Mouse (Mus musculus): ENCODE data around the gene Ern2.

The Ern2 gene

GRCm38 (mm10) chr7:122186043-122186442 lies at the start of gene Ern2:
TSS of gene Ern2 (minus strand) at chr7:122186207.
- no peak for DNase-seq (ENCODE audit: low spot score)

DNA sequence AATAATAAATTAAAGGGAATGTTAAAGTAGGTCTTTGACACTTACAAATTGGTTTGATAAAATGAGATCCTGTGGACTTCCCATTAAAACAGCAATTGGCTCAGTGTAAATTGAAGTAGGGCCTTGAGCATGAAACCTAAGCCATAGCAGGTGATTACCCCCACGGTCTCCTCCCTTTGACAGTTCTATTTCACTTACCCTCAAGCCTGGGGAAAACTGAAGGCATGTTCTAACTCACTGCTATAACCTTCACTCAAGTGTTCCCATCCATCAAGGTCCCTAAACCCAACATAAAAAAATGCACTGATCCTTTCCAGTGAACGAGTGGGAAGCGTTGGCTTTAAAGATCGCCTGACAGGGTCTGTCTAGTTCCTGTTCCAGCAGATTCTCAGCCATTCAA lies 44.9 kb upstream of the Ern2 start:
- no peak for DNase-seq (ENCODE audit: low spot score)

GRCm38 (mm10) chr7:122229916-122230315 lies 43.9 kb upstream of the Ern2 start:
- no peak for DNase-seq (ENCODE audit: low spot score)

DNA sequence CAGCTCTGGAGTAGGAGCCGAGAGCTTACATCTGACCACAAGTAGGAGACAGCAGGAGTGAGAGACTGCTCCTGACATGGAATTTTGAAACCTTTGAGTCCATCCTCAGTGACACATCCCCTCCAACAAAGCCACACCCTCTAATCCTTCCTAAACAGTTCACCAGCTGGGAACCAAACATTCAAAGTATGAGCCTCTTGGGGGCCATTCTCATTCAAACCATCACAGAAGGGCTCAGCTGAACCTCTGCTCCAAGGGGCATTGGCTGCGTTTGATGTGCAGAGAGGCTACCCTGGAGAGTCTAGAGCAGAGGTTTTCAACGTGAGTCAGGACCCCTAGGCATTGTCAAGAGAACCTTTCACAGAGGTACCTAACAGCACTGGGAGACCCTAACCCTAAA lies 43.3 kb upstream of the Ern2 start:
- DNase-seq (ENCODE audit: low spot score): no peak

DNA sequence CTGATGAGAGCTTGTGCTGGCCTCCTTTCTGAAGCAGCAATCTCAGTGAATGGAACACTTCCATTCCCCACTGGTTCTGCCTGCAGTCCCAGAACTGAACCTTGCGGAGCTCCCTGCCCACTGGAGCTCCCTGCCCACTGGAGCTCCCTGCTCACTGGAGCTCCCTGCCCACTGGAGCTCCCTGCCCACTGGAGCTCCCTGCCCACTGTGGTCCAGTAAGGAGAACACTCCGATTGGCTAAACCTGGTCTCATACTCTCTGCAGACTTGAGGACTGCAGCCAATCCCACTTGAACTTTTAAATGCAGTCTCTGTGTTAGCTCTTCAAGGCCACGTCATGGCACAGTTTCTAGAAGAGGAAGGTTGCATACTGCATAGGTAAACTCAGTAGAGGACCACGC lies 40.7 kb upstream of the Ern2 start:
- no peak for DNase-seq (ENCODE audit: low spot score)

- no peak for DNase-seq (ENCODE audit: low spot score)
These were observed 40.2 kb upstream of the Ern2 start for GRCm38 (mm10) chr7:122226020-122226742.

- no peak for DNase-seq (ENCODE audit: low spot score)
These were observed 33.4 kb upstream of the Ern2 start, which contains the start of gene Chp2 for GRCm38 (mm10) chr7:122219315-122219801. TSS of gene Chp2 (plus strand) at chr7:122219496.

- no peak for DNase-seq (ENCODE audit: low spot score)
These were observed 22.4 kb upstream of the Ern2 start for GRCm38 (mm10) chr7:122208276-122209021.

GRCm38 (mm10) chr7:122206121-122206520 lies 20.1 kb upstream of the Ern2 start:
- DNase-seq (ENCODE audit: low spot score): no peak

DNA sequence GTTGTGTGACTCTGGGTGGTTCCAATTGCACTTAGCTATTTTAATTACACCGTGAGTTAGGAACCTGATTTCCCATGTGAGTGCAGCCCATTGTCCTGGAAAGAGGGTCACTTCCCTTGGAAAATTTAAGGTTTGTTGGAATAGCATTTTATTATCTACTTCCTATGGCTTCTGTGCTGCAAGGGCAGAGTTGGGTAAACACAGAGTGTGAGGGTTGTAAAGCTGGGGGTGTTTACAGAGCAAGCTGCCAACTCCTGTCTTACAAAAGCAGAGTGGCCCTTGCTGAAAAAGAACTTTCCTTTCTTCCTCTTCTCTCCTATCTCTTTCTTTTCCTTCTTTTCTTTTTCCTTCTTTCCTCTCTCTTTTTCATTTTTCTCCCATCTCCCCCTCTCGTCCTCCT lies 17.9 kb upstream of the Ern2 start:
- DNase-seq (ENCODE audit: low spot score): no peak

DNA sequence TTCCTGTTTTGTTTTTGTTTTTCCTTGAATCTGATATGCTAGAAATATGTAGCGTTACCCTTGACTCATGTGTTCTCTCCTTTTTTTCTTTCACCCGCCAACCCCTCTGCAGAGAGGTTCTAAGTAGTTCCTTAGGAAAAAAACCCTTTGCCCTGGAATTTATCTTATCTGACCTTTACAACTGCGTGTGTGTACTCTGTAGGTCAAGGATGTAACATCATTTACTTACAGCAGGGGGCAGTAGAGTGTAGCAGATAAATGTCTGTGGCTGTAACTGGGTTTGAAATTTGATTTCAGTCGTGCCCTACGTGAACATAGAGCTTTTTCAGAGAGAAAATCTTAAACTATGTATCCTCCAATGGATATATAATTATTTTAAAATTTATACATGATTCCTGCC lies 13.3 kb upstream of the Ern2 start:
- peak; percentile 21 for DNase-seq (ENCODE audit: low spot score)

DNA sequence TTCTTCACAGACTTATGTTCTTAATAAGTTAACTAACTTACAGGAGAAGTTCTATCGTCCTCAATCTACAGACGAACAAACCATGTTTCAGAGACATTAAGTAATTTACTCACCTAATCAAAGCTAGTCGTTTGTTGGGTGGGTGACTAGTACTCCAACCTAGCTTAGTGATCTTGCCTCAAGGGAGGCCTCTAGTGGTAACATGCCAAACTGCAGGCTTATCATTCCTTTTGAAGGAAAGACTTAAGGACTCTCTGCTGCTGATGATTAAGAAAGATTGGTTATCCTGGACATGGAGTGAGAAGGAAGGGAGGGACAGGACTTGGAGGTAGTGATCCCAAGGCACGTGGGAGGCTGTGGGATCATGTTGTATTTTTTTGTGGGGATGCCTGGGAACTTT lies 11.3 kb upstream of the Ern2 start:
- DNase-seq (ENCODE audit: low spot score): peak; percentile 19

GRCm38 (mm10) chr7:122196771-122197170 lies 10.8 kb upstream of the Ern2 start:
- no peak for DNase-seq (ENCODE audit: low spot score)

GRCm38 (mm10) chr7:122193919-122194318 lies 7.9 kb upstream of the Ern2 start:
- no peak for DNase-seq (ENCODE audit: low spot score)

DNA sequence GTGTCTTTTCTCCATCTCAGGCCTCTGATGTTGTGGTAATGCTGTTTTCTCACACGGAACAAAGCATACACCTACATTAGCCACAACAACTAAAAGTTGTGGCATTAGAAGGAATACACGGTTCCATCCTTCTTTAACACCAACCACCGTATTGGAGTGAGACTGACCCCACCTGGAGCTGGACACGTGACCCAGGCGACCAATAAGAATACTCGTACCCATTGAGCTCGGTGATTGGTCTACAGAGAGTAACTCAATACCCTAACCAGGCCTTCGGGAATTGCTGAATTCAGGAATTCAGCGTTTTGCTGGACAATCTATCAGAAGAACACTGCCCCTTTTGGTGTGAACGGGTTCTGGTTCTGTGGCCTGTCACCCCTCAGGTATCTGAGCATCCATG lies 5.1 kb upstream of the Ern2 start:
- DNase-seq (ENCODE audit: low spot score): no peak

- no peak for DNase-seq (ENCODE audit: low spot score)
These were observed 3.5 kb upstream of the Ern2 start for GRCm38 (mm10) chr7:122189484-122189883.

GRCm38 (mm10) chr7:122184569-122184968 lies 1.4 kb downstream of the Ern2 start:
- no peak for DNase-seq (ENCODE audit: low spot score)

DNA sequence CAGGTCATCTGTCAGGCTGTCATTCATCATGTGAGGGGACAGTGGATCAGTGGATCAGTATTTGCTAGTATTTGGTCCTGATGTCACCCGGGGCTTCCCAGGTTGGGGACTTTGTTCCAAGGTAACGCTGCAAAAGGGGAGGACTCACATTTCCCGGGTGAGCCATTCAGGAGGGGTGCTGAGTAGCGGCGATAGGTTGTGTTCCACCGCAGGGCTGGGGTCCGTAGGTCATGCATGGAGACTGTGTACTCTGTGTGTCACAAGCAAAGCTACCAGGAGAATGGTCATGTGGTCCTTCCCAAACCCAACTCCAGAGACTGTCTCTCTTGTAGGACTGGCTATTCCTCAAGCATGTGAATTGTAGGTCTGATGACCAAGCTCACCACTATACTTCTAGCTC lies 5.3 kb downstream of the Ern2 start:
- no peak for DNase-seq (ENCODE audit: low spot score)

- DNase-seq (ENCODE audit: low spot score): no peak
These were observed 14.4 kb downstream of the Ern2 start for GRCm38 (mm10) chr7:122171613-122172012.

- no peak for DNase-seq (ENCODE audit: low spot score)
These were observed 15.3 kb downstream of the Ern2 start for GRCm38 (mm10) chr7:122170705-122171104.

- no peak for DNase-seq (ENCODE audit: low spot score)
These were observed 18.8 kb downstream of the Ern2 start for GRCm38 (mm10) chr7:122167203-122167602.

DNA sequence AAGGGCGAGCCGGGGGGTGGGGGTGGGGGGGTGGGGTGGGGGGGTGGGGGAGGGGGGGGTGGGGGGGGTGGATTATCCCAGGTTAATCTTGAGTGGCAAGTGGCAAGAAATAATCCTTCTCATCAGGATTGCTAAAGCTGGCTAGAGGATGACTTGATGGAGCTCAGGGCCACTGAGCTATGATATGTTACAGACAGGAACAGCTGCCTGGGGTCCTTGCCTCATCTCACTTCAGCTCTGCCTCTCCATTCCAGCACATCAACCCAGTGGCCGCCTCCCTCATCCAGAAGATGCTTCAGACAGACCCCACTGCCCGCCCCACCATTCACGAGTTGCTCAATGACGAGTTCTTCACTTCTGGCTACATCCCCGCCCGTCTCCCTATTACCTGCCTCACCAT lies 22.2 kb downstream of the Ern2 start:
- no peak for DNase-seq (ENCODE audit: low spot score)

DNA sequence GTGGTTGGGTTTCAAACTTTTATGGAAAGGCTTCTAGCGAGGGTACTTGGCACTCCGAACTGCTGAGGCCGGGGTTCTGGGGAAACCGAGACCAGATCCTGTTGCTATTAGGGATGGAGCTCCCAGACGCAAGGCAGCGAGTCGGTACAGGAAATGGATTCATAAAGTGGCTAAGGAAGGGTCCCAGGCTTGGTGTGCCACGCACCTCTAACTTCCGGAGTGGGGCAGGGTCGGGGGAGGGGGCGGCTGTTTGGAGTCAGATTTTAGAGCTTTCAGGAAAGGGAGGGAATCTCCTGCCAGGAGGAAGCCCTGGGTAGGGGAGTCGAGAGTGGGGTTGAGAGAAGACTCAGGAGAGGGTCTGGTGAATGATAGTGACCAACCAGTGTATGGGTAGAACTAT lies 26.0 kb downstream of the Ern2 start:
- DNase-seq (ENCODE audit: low spot score): no peak
